ENCODE assay signal across 27 mouse cellular contexts in the genomic region with DNA sequence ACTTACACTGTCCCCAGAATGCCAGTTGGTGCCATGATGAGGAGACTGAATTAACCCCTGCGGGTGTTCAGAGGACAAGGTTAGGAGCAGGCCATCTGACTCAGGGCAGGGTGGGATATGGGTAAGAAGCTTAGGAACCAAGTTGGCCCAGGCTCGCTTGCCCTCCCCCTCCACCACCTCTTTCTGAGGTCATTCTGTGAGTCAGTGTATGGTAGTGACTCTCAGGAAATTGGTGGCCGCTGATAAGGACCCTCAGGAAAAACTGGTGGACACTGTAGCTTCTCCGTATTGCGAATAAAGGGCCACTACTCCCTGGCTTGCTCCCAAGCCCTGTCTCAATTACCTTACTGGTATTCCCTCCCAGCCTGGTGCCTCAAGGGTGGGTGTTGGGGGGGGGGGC. TPM values are rescaled to one million over a fixed set of nuclear protein-coding genes. Genes with fewer than 3 reads are reported as not detected.
A peak's percentile ranks its signal among the peaks of the same experiment; 100 is the strongest.
DNase-seq lines count a peak whose midpoint lies in the region; ATAC-seq and TF ChIP-seq lines count a peak whose summit lies in the region.
"Had no signal": no experiment of that assay in that cellular context is flagged by ENCODE, and none has a peak within 500 bp of the region (broad histone marks: within the 10 kb centered on the region; RNA-seq: fewer than 3 reads in every experiment).

No protein-coding gene starts in this region.

- no peak for DNase-seq in hindbrain, embryonic 14.5 days (ENCODE audit: low spot score)
- no peak for DNase-seq in MEL (ENCODE audit: low read depth, low spot score)
- no peak for DNase-seq in embryo, embryonic 11 days
- DNase-seq in layer of hippocampus, adult 11-12 months (ENCODE audit: low spot score) = no peak
- DNase-seq: adrenal gland, adult 8-10 months; cerebellum, adult 9-10 months; cerebellum, postnatal 36 days; gastrocnemius, postnatal 25 days; heart, adult 18-20 months; heart, postnatal 10 days; kidney, adult 11 months; kidney, postnatal 36 days; lung, adult 18-20 months; lung, postnatal 10 days; midbrain, embryonic 14.5 days; spleen, adult 18-20 months; thymus, postnatal 14 days had no signal

- no peak for TF ChIP-seq POLR2A in MEL (IDR thresholded peaks at IDR 0.05; ENCODE audit: control insufficient read depth in 1 of 2, insufficient read depth in 1 of 2, low read depth in 1 of 2, low read length in 2 of 2, poor library complexity in 1 of 2)

- H3K4me3 ChIP-seq in hindbrain, embryonic 13.5 days = no peak overlapping the region
- no peak overlapping the region for H3K4me3 ChIP-seq in hindbrain, embryonic 14.5 days (replicated peaks; ENCODE audit: low read length)
- H3K4me3 ChIP-seq in MEL (ENCODE audit: control insufficient read depth in 1 of 2, insufficient read depth in 1 of 2, low read depth in 2 of 2, low read length in 2 of 2) = no peak overlapping the region
- no peak overlapping the region for H3K4me3 ChIP-seq in liver, embryonic 15.5 days (replicated peaks)
- no peak overlapping the region for H3K4me3 ChIP-seq in intestine, embryonic 15.5 days (replicated peaks)
- H3K4me3 ChIP-seq: embryonic facial prominence, embryonic 13.5 days; forebrain, embryonic 10.5 days; heart, embryonic 13.5 days; kidney, embryonic 15.5 days; limb, embryonic 13.5 days; neural tube, embryonic 15.5 days had no signal

- no peak for ATAC-seq in hindbrain, embryonic 13.5 days (ENCODE audit: low FRiP score)
- ATAC-seq in hindbrain, embryonic 14.5 days (ENCODE audit: low FRiP score) = no peak
- 0 out of 2 replicates have a peak, but pooled peaks have one; percentile 16 for ATAC-seq in granulocyte monocyte progenitor cell, adult 5-6 weeks (replicated peaks; ENCODE audit: poor library complexity, severe bottlenecking)
- peak; percentile 51 for ATAC-seq in liver, embryonic 15.5 days (ENCODE audit: insufficient read depth)
- ATAC-seq in intestine, embryonic 15.5 days = no peak

- no peaks in the 10 kb centered on the region for H3K9me3 ChIP-seq in hindbrain, embryonic 13.5 days
- no peaks in the 10 kb centered on the region for H3K9me3 ChIP-seq in hindbrain, embryonic 14.5 days (ENCODE audit: control insufficient read depth, low read length)
- H3K9me3 ChIP-seq in MEL (replicated peaks; ENCODE audit: insufficient read depth, low read length) = no peaks in the 10 kb centered on the region
- H3K9me3 ChIP-seq in liver, embryonic 15.5 days (replicated peaks) = no peaks in the 10 kb centered on the region
- no peaks in the 10 kb centered on the region for H3K9me3 ChIP-seq in intestine, embryonic 15.5 days
- H3K9me3 ChIP-seq: embryonic facial prominence, embryonic 13.5 days; forebrain, embryonic 10.5 days; heart, embryonic 13.5 days; kidney, embryonic 15.5 days; limb, embryonic 13.5 days; neural tube, embryonic 15.5 days had no signal

- 0 out of 2 replicates have a peak overlapping the region, but pooled peaks have one; percentile 49 for H3K27ac ChIP-seq in hindbrain, embryonic 13.5 days
- no peak overlapping the region for H3K27ac ChIP-seq in hindbrain, embryonic 14.5 days
- H3K27ac ChIP-seq in MEL (ENCODE audit: control insufficient read depth, low read depth, low read length) = peak overlapping the region; percentile 24; the same call in 1 of the 2 replicates
- no peak overlapping the region for H3K27ac ChIP-seq in liver, embryonic 15.5 days (replicated peaks)
- no peak overlapping the region for H3K27ac ChIP-seq in intestine, embryonic 15.5 days
- H3K27ac ChIP-seq: embryonic facial prominence, embryonic 13.5 days; forebrain, embryonic 10.5 days; heart, embryonic 13.5 days; kidney, embryonic 15.5 days; limb, embryonic 13.5 days; neural tube, embryonic 15.5 days had no signal

- peaks cover 20% of the 10 kb centered on the region for H3K4me1 ChIP-seq in hindbrain, embryonic 13.5 days (replicated peaks)
- 0 out of 2 replicates have a peak, but pooled peaks cover 7% of the 10 kb centered on the region for H3K4me1 ChIP-seq in hindbrain, embryonic 14.5 days (replicated peaks; ENCODE audit: control insufficient read depth, insufficient read depth, low read length)
- peaks cover 0 to 7% of the 10 kb centered on the region in 2 experiments; a peak in 1 of 4 replicates for H3K4me1 ChIP-seq in MEL (ENCODE audit: control insufficient read depth in 1 of 2, insufficient read depth in 2 of 2, low read length in 2 of 2)
- H3K4me1 ChIP-seq in liver, embryonic 15.5 days (replicated peaks) = no peaks in the 10 kb centered on the region
- 0 out of 2 replicates have a peak, but pooled peaks cover 2% of the 10 kb centered on the region for H3K4me1 ChIP-seq in intestine, embryonic 15.5 days (replicated peaks)
- H3K4me1 ChIP-seq: embryonic facial prominence, embryonic 13.5 days had no signal

- no peak for TF ChIP-seq CTCF in MEL (IDR thresholded peaks at IDR 0.05 in 2 of 3, conservative IDR thresholded peaks at IDR 0.05 in 1 of 3; ENCODE audit: control insufficient read depth in 1 of 3, insufficient read depth in 1 of 3, low read depth in 2 of 3, low read length in 3 of 3, poor library complexity in 1 of 3, severe bottlenecking in 1 of 3)

- H3K4me2 ChIP-seq in hindbrain, embryonic 13.5 days = no peak overlapping the region
- no peak overlapping the region for H3K4me2 ChIP-seq in hindbrain, embryonic 14.5 days (replicated peaks)
- H3K4me2 ChIP-seq in liver, embryonic 15.5 days = no peak overlapping the region
- H3K4me2 ChIP-seq in intestine, embryonic 15.5 days (replicated peaks) = no peak overlapping the region
- H3K4me2 ChIP-seq: embryonic facial prominence, embryonic 13.5 days; heart, embryonic 13.5 days; limb, embryonic 13.5 days; neural tube, embryonic 15.5 days had no signal

- TF ChIP-seq EP300 in MEL (IDR thresholded peaks at IDR 0.05; ENCODE audit: low read depth in 1 of 2, low read length in 2 of 2) = no peak

- TF ChIP-seq RAD21 in MEL (IDR thresholded peaks at IDR 0.05; ENCODE audit: low read depth, low read length) = no peak

- no peaks in the 10 kb centered on the region for H3K27me3 ChIP-seq in hindbrain, embryonic 13.5 days
- no peaks in the 10 kb centered on the region for H3K27me3 ChIP-seq in hindbrain, embryonic 14.5 days (ENCODE audit: control insufficient read depth, insufficient read depth, low read length)
- no peaks in the 10 kb centered on the region for H3K27me3 ChIP-seq in MEL (ENCODE audit: control insufficient read depth in 1 of 2, insufficient read depth in 2 of 2, low read length in 2 of 2)
- peaks cover 32% of the 10 kb centered on the region for H3K27me3 ChIP-seq in liver, embryonic 15.5 days
- no peaks in the 10 kb centered on the region; the same call in 1 of the 2 replicates for H3K27me3 ChIP-seq in intestine, embryonic 15.5 days (replicated peaks)
- H3K27me3 ChIP-seq: embryonic facial prominence, embryonic 13.5 days; neural tube, embryonic 15.5 days had no signal

- no peak overlapping the region for H3K9ac ChIP-seq in hindbrain, embryonic 13.5 days
- H3K9ac ChIP-seq in hindbrain, embryonic 14.5 days = no peak overlapping the region
- no peak overlapping the region for H3K9ac ChIP-seq in MEL (ENCODE audit: control insufficient read depth, low read depth, low read length, poor library complexity, severe bottlenecking)
- H3K9ac ChIP-seq in liver, embryonic 15.5 days = no peak overlapping the region
- no peak overlapping the region for H3K9ac ChIP-seq in intestine, embryonic 15.5 days
- H3K9ac ChIP-seq: embryonic facial prominence, embryonic 13.5 days; heart, embryonic 13.5 days; kidney, embryonic 15.5 days; limb, embryonic 13.5 days; neural tube, embryonic 15.5 days had no signal

- peaks cover 77% of the 10 kb centered on the region for H3K36me3 ChIP-seq in hindbrain, embryonic 13.5 days
- peaks cover 47% of the 10 kb centered on the region for H3K36me3 ChIP-seq in hindbrain, embryonic 14.5 days (replicated peaks; ENCODE audit: control insufficient read depth, insufficient read depth)
- H3K36me3 ChIP-seq in MEL (ENCODE audit: control insufficient read depth in 1 of 2, insufficient read depth in 2 of 2, low read length in 2 of 2) = no peaks in the 10 kb centered on the region; a peak in 1 of 4 replicates
- H3K36me3 ChIP-seq in liver, embryonic 15.5 days (replicated peaks) = no peaks in the 10 kb centered on the region
- H3K36me3 ChIP-seq in intestine, embryonic 15.5 days = no peaks in the 10 kb centered on the region
- H3K36me3 ChIP-seq: embryonic facial prominence, embryonic 13.5 days; heart, embryonic 13.5 days; kidney, embryonic 15.5 days; limb, embryonic 13.5 days had no signal

- WGBS in hindbrain, embryonic 13.5 days = 86% methylated on average over 5 of the region's 5 CpGs
- 91% methylated on average over 5 of the region's 5 CpGs for WGBS in hindbrain, embryonic 14.5 days
- WGBS in liver, embryonic 15.5 days (ENCODE audit: insufficient replicate concordance) = 13% methylated on average over 5 of the region's 5 CpGs
- WGBS in intestine, embryonic 15.5 days = 85% methylated on average over 5 of the region's 5 CpGs

- no peaks in the 10 kb centered on the region for H3K79me2 ChIP-seq in MEL (ENCODE audit: control insufficient read depth, insufficient read depth, low read length, poor library complexity)

RNA-seq across cellular contexts. Expression of gene Mad2l2, which starts 21.0 kb away (rescaled TPM):
- polyA plus RNA-seq in hindbrain, embryonic 13.5 days (2015; fragmentation: Nextera tagmentation; extraction: Ambion mirVana) = 118 and 127 TPM in 2 replicates
- 114 and 124 TPM in 2 replicates for polyA plus RNA-seq in hindbrain, embryonic 14.5 days (2014; fragmentation: Nextera tagmentation; extraction: Ambion mirVana)
- 28.4 and 28.6 TPM in 2 replicates for total RNA-seq in MEL (2012; rRNA removed)
- 10 to 100 TPM in 1 of 2 experiments, not detected in 1; 44.8 TPM for polyA plus RNA-seq in MEL (2012; ENCODE audit: insufficient read depth in 1 of 2, insufficient read length in 2 of 2, low read depth in 1 of 2, low replicate concordance in 2 of 2, missing spikeins in 1 of 2)
- 27.7 and 36.6 TPM in 2 replicates for total RNA-seq in granulocyte monocyte progenitor cell, adult 5-6 weeks (2014; fragmentation: Nextera tagmentation)
- total RNA-seq in granulocyte monocyte progenitor cell, adult 5-6 weeks (2017) = 4.3 and 10.0 TPM in 2 replicates
- 12.9 and 13.2 TPM in 2 replicates for polyA plus RNA-seq in liver, embryonic 15.5 days (2015; fragmentation: Nextera tagmentation; extraction: Ambion mirVana)
- 32.9 and 33.9 TPM in 2 replicates for polyA plus RNA-seq in intestine, embryonic 15.5 days (2015; fragmentation: Nextera tagmentation; extraction: Ambion mirVana)

RNA-seq across cellular contexts. Expression of gene Draxin, which starts 21.3 kb away (rescaled TPM):
- 17.2 and 20.9 TPM in 2 replicates for polyA plus RNA-seq in hindbrain, embryonic 13.5 days (2015; fragmentation: Nextera tagmentation; extraction: Ambion mirVana)
- polyA plus RNA-seq in hindbrain, embryonic 14.5 days (2014; fragmentation: Nextera tagmentation; extraction: Ambion mirVana) = 16.9 and 17.4 TPM in 2 replicates
- total RNA-seq in MEL (2012; rRNA removed) = 0.03 and 0.08 TPM in 2 replicates
- polyA plus RNA-seq in MEL (2012; ENCODE audit: insufficient read depth in 1 of 2, insufficient read length in 2 of 2, low read depth in 1 of 2, low replicate concordance in 2 of 2, missing spikeins in 1 of 2) = under 1 TPM in 1 of 2 experiments, not detected in 1; 0.17 TPM
- total RNA-seq in granulocyte monocyte progenitor cell, adult 5-6 weeks (2014; fragmentation: Nextera tagmentation) = not detected in 2 replicates
- total RNA-seq in granulocyte monocyte progenitor cell, adult 5-6 weeks (2017) = 0.05 TPM in 1 of 2 replicates, not detected in the other
- 0.07 and 0.10 TPM in 2 replicates for polyA plus RNA-seq in liver, embryonic 15.5 days (2015; fragmentation: Nextera tagmentation; extraction: Ambion mirVana)
- polyA plus RNA-seq in intestine, embryonic 15.5 days (2015; fragmentation: Nextera tagmentation; extraction: Ambion mirVana) = 0.15 and 0.24 TPM in 2 replicates
- total RNA-seq: gastrocnemius, postnatal 25 days; heart, postnatal 10 days had no signal

RNA-seq across cellular contexts. Expression of gene Agtrap, which starts 21.4 kb away (rescaled TPM):
- polyA plus RNA-seq in hindbrain, embryonic 13.5 days (2015; fragmentation: Nextera tagmentation; extraction: Ambion mirVana) = 7.6 and 8.4 TPM in 2 replicates
- 5.3 and 6.6 TPM in 2 replicates for polyA plus RNA-seq in hindbrain, embryonic 14.5 days (2014; fragmentation: Nextera tagmentation; extraction: Ambion mirVana)
- total RNA-seq in MEL (2012; rRNA removed) = 5.0 and 6.4 TPM in 2 replicates
- 10 to 100 TPM in 1 of 2 experiments, not detected in 1; 16.0 TPM for polyA plus RNA-seq in MEL (2012; ENCODE audit: insufficient read depth in 1 of 2, insufficient read length in 2 of 2, low read depth in 1 of 2, low replicate concordance in 2 of 2, missing spikeins in 1 of 2)
- total RNA-seq in granulocyte monocyte progenitor cell, adult 5-6 weeks (2014; fragmentation: Nextera tagmentation) = 28.5 and 30.0 TPM in 2 replicates
- total RNA-seq in granulocyte monocyte progenitor cell, adult 5-6 weeks (2017) = 28.2 and 30.8 TPM in 2 replicates
- 10.0 and 11.0 TPM in 2 replicates for polyA plus RNA-seq in liver, embryonic 15.5 days (2015; fragmentation: Nextera tagmentation; extraction: Ambion mirVana)
- polyA plus RNA-seq in intestine, embryonic 15.5 days (2015; fragmentation: Nextera tagmentation; extraction: Ambion mirVana) = 15.1 and 16.7 TPM in 2 replicates

RNA-seq across cellular contexts. Expression of gene Fbxo6, which starts 42.7 kb away (rescaled TPM):
- 15.7 and 16.0 TPM in 2 replicates for polyA plus RNA-seq in hindbrain, embryonic 13.5 days (2015; fragmentation: Nextera tagmentation; extraction: Ambion mirVana)
- polyA plus RNA-seq in hindbrain, embryonic 14.5 days (2014; fragmentation: Nextera tagmentation; extraction: Ambion mirVana) = 18.1 and 18.3 TPM in 2 replicates
- total RNA-seq in MEL (2012; rRNA removed) = 35.1 and 37.3 TPM in 2 replicates
- 10 to 100 TPM in 1 of 2 experiments, not detected in 1; 62.6 TPM for polyA plus RNA-seq in MEL (2012; ENCODE audit: insufficient read depth in 1 of 2, insufficient read length in 2 of 2, low read depth in 1 of 2, low replicate concordance in 2 of 2, missing spikeins in 1 of 2)
- 19.1 and 33.4 TPM in 2 replicates for total RNA-seq in granulocyte monocyte progenitor cell, adult 5-6 weeks (2014; fragmentation: Nextera tagmentation)
- total RNA-seq in granulocyte monocyte progenitor cell, adult 5-6 weeks (2017) = 5.6 and 13.8 TPM in 2 replicates
- polyA plus RNA-seq in liver, embryonic 15.5 days (2015; fragmentation: Nextera tagmentation; extraction: Ambion mirVana) = 11.0 and 11.9 TPM in 2 replicates
- 16.0 and 17.9 TPM in 2 replicates for polyA plus RNA-seq in intestine, embryonic 15.5 days (2015; fragmentation: Nextera tagmentation; extraction: Ambion mirVana)

RNA-seq across cellular contexts. Expression of gene Fbxo44, which starts 51.1 kb away (rescaled TPM):
- 91.2 and 98.2 TPM in 2 replicates for polyA plus RNA-seq in hindbrain, embryonic 13.5 days (2015; fragmentation: Nextera tagmentation; extraction: Ambion mirVana)
- 98.6 and 101 TPM in 2 replicates for polyA plus RNA-seq in hindbrain, embryonic 14.5 days (2014; fragmentation: Nextera tagmentation; extraction: Ambion mirVana)
- 2.3 and 3.2 TPM in 2 replicates for total RNA-seq in MEL (2012; rRNA removed)
- polyA plus RNA-seq in MEL (2012; ENCODE audit: insufficient read depth in 1 of 2, insufficient read length in 2 of 2, low read depth in 1 of 2, low replicate concordance in 2 of 2, missing spikeins in 1 of 2) = 1 to 10 TPM in 1 of 2 experiments, not detected in 1; 6.2 TPM
- total RNA-seq in granulocyte monocyte progenitor cell, adult 5-6 weeks (2014; fragmentation: Nextera tagmentation) = 2.0 and 2.8 TPM in 2 replicates
- 0.26 and 2.1 TPM in 2 replicates for total RNA-seq in granulocyte monocyte progenitor cell, adult 5-6 weeks (2017)
- 0.51 and 0.54 TPM in 2 replicates for polyA plus RNA-seq in liver, embryonic 15.5 days (2015; fragmentation: Nextera tagmentation; extraction: Ambion mirVana)
- polyA plus RNA-seq in intestine, embryonic 15.5 days (2015; fragmentation: Nextera tagmentation; extraction: Ambion mirVana) = 6.8 and 7.2 TPM in 2 replicates

Comparison
In these comparisons a context has a peak if more than half of its experiments do, and no peak if none do; other contexts are left out.
1. H3K27ac ChIP-seq: peak in hindbrain, embryonic 13.5 days (single experiment) and MEL (single experiment); none in hindbrain, embryonic 14.5 days (single experiment), liver, embryonic 15.5 days (single experiment) and intestine, embryonic 15.5 days (single experiment).
2. ATAC-seq: peak in granulocyte monocyte progenitor cell, adult 5-6 weeks (single experiment) and liver, embryonic 15.5 days (single experiment); none in hindbrain, embryonic 13.5 days (single experiment), hindbrain, embryonic 14.5 days (single experiment) and intestine, embryonic 15.5 days (single experiment).
3. RNA of gene Draxin, which starts 21.3 kb away (polyA plus RNA-seq): 17.2 to 20.9 TPM in hindbrain, embryonic 13.5 days and 16.9 to 17.4 TPM in hindbrain, embryonic 14.5 days; 0.15 to 0.24 TPM in intestine, embryonic 15.5 days, 0.17 TPM in MEL and 0.07 to 0.10 TPM in liver, embryonic 15.5 days; every median in the first group is over 10 times any median in the second.